Mouse (Mus musculus): ENCODE results near the gene Hsf3. TPM values are rescaled to one million over a fixed set of nuclear protein-coding genes. Genes with fewer than 3 reads are reported as not detected.
"Not testable (repeated sequence)": the region's sequence is repeated elsewhere in the genome, so short reads cannot be mapped to it uniquely, and the experiment has no call there.

Gene Hsf3
- total RNA-seq (2014; fragmentation: Nextera tagmentation), result not detected in 2 replicates
- total RNA-seq (2017), result not detected in 2 replicates

DNA sequence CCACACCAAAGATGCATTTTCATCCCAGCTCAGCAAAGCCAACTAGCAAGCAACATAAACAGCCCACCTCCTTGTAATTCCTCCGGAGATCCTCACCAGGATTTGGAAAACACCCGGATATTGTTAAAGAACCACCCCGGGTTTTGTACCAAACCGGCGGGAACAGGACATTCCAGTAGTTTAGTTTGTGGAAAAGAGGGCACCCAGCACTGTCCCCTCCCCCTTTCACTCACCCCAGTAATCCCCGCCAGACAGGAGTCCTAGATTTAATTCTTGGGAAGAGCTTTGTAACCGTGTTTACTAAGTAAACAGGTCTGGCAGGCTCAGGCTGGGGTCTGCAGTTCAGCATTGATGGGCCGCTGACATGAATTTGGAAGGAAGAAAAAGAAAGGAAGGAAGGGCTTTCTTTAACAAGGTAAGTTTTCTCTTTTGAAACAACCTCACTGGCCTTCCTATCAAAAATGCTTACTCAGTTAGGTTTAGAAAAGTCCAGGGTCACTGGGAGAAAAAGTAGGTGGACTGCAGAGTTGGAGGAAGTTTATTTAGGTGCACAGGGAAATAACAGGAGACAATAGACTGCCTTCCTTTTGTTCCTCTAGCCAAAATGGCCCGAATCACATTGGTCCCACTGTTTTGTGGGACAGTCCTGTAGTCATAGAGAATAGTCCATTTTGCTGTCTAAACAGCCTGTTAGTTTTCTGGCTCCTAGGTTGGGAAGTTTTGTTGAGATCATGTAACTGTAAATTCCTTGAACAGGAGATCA lies at the start of gene Hsf3:
Gene Hsf3, minus strand, starts transcription at position 94 of the 763 bp plus-strand sequence.
- no peak for ATAC-seq (replicated peaks; ENCODE audit: low FRiP score, low TSS enrichment, poor library complexity, severe bottlenecking)

DNA sequence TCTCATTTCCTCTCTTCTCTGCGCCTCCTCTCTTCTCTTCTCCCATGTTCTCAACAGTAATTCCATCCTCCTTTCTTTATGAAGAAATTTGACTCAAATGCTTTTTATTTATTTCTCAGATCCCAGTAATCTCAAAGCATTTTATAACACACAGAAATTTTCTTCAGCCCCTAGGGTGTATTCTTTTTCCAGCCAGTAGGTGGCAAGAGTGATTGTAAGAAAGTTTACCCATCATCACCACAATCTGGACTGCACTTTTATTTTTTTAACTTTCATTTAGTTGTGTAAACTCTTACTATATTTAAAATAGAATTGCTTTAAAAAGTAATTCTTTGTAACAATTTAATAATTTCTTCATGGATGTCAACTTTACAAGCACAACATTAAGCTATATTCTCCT lies 45.5 kb upstream of the Hsf3 start:
- ATAC-seq (replicated peaks; ENCODE audit: low FRiP score, low TSS enrichment, poor library complexity, severe bottlenecking), result no peak

DNA sequence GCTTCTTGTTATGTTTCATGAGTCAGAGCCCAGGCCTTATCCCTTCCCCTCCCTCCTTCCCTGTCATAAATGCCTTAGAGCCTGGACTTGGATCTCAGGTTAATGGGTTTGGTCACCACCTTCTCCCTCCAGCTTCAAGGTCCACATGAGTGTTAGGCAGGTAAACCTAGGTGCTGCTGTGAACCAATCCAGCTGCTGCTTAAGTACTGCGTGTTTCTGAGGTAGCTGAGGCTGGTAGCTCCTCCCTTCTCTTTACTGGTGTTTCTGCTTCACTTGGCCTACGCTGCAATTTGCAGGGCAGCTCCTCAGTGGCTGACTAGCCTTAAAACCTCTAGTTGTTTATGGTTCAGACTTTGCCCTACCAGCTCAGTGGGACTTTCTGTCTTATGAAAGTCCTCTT lies 945 bp downstream of the Hsf3 start, which contains the start of gene Heph:
Gene Heph, plus strand, starts transcription at position 211 of the 400 bp plus-strand sequence.
- no peak for ATAC-seq (replicated peaks; ENCODE audit: low FRiP score, low TSS enrichment, poor library complexity, severe bottlenecking)

DNA sequence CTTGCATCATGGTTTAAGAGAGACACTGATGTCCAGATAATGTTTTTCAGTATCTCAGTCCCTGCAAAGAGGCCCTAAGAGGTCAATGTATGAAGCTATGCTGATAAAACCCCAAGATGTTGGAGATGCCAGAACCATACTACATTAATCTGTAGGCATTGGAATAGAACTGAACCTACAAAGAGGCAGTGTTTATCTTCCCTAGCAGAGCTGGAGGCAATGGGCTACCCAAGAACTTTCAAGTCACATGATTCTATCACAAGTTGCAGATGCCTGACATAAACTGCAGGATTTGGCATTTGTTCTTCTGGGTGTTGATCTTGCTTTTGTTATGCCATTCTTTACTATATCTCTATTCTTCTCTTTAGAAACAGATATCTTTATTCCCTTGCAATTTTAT lies 36.7 kb downstream of the Hsf3 start:
- peak; percentile 80 for ATAC-seq (replicated peaks; ENCODE audit: low FRiP score, low TSS enrichment, poor library complexity, severe bottlenecking)

DNA sequence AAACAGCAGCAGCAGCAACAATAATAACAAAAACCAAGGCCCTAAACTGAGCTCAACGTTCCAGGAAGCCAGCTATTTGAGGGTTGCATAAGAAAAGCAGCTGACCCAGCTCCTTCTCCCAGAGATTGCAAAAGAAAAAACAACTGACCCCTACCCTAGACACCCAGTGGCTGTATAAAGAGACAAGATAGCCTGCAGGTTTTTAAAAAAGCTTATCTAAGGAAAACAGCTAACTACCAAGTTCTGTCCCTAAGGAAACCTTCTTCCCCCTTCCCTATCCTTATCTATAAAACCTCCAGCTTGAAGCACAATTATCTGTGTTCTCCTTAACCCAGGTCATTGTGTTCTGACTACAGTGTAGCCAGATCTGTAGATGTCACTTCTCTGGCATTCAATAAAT lies 38.4 kb downstream of the Hsf3 start:
- ATAC-seq (replicated peaks; ENCODE audit: low FRiP score, low TSS enrichment, poor library complexity, severe bottlenecking), result peak; percentile 82

DNA sequence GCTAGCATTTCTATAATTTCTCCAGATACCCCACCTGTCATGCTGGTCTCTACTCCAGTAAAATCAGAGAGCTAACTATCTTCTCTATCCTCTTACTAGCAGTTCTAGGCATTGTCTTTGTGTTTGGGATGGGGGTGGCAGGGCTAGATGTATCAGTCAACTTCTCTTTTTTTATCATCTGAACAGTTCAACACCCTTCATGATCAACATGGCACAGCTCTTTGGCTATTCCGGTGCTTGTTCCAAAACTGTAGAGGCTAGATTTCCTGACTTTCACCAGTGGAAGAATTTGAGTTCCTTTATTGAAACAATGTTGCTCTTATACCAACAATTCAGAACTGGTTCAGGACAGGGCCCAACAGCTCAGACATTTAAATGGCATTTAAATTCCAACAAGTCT lies 39.1 kb downstream of the Hsf3 start:
- no peak for ATAC-seq (replicated peaks; ENCODE audit: low FRiP score, low TSS enrichment, poor library complexity, severe bottlenecking)

DNA sequence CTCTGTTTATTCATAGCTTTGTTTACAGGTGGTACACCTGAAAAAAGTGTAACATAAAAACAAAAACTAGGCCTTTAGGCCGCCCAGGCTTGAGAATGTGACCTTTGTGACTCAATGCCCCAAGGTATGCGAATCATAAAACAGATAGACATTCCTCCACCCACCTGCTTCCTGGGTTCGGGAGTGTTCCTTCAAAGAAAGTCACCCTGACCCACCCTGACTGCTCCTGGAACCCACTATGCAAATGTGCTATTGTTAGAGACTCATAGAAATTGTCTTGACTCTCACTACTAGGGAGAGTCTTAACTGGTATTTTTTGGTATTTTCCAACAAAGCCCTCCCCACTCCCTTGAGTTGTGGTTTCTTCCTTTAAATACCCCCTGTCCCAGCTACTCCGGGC lies 40.7 kb downstream of the Hsf3 start:
- ATAC-seq (replicated peaks; ENCODE audit: low FRiP score, low TSS enrichment, poor library complexity, severe bottlenecking), result not testable (repeated sequence)

DNA sequence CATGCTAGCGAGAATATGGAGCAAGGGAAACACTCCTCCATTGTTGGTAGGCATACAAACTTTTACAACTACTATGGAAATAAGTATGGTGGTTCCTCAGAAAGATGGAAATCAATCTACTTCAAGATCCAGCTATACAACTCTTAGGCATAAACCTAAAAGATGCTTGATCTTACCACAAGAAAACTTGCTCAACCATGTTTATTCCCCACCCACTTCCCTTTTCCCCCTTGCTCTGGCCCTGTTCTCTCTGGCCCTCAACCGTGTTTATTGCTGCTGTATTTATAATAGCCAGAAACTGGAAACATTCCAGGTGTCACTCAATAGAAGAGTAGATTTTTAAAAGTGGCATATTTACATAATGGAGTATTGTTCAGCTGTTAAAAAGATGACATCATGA lies 117.0 kb downstream of the Hsf3 start:
- no peak for ATAC-seq (replicated peaks; ENCODE audit: low FRiP score, low TSS enrichment, poor library complexity, severe bottlenecking)

DNA sequence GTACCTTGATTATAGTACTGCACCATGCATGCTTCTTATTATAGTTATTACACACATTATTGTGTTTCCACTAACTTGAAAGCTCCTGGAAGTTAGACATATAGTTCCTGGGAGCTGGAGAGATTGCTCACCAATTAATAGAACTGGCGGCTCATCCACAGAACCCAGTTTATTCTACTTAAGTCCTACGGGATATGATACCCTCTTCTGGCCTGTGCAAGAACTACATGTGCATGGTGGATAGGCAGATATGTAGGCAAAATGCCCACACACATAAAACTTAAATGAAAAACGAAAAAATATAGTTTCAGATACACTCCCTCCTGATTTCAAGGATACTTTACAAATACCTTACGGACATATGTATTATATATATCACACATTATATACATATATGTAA lies 126.3 kb downstream of the Hsf3 start:
- ATAC-seq (replicated peaks; ENCODE audit: low FRiP score, low TSS enrichment, poor library complexity, severe bottlenecking), result 0 out of 2 replicates have a peak, but pooled peaks have one; percentile 57

DNA sequence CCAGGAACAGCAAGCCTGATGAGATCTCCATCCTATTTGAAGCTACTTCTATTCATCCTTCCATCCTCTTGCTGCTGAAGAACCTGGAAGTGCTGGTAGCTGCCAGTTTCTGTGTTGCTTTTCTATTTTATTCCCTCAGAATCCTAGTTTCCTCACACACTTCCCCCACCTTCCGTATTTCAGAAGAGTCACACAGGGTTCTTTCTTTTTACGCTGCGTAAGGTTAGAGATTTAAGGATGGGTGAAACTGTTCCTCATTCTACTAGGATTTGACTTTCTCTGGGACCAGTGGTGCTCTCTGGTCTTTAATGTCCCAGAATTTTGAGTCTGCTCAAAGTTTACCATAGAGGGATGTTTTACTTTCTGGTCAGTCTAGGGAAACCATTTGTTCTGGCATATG lies 162.8 kb downstream of the Hsf3 start, which contains the start of gene Vsig4:
Gene Vsig4, minus strand, starts transcription at position 101 of the 400 bp plus-strand sequence.
- ATAC-seq (replicated peaks; ENCODE audit: low FRiP score, low TSS enrichment, poor library complexity, severe bottlenecking), result no peak

DNA sequence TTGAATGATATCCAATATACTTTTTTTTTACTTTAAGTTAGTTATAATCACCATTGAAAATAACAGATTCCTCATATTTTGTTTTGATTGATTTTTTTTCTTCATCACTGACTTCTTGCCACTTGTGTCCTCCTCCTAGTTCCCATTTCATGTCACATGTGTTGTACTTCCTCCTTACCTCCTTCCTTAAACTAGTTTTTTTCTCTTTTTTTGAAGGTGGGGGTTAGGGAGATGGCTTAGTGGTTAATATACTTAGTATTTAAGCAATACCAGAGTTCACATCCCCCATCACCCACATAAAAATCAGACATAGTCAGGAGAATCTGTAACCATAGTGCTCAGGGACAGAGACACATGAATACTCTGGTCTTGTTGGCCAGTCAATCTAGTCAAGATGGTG lies 199.6 kb downstream of the Hsf3 start:
- no peak for ATAC-seq (replicated peaks; ENCODE audit: low FRiP score, low TSS enrichment, poor library complexity, severe bottlenecking)

Other genes with a start within 250 kb of the Hsf3 start
- gene Vsig4, start 162.9 kb downstream of the Hsf3 start, total RNA-seq (2014; fragmentation: Nextera tagmentation), result not detected in 2 replicates
- gene Vsig4, start 162.9 kb downstream of the Hsf3 start, total RNA-seq (2017), result not detected in 2 replicates
- not detected in 2 replicates for gene Heph, start 935 bp downstream of the Hsf3 start, total RNA-seq (2014; fragmentation: Nextera tagmentation)
- gene Heph, start 935 bp downstream of the Hsf3 start, total RNA-seq (2017), result not detected in 2 replicates

Data from megakaryocyte-erythroid progenitor cell, adult 5-6 weeks (primary cell).